Mouse (Mus musculus) C2C12 (cell line): ENCODE measurements at regions not wholly inside any gene's neighbourhood (a gene's known extent, or its start where the extent isn't known, plus 50 kb on each side); places are given as distances from the start of the nearest gene placed in this dataset.

Experiments used
- H3K27me3 ChIP-seq: one replicate; pipeline ENCODE4 v1.6.1; 2011; ENCODE audit not compliant: control insufficient read depth, insufficient read depth, insufficient read length
- H3K36me3 ChIP-seq: one replicate; pipeline ENCODE4 v1.6.1; 2011; ENCODE audit not compliant: control insufficient read depth, insufficient read depth
- H3K4me3 ChIP-seq: one replicate; pipeline ENCODE4 v1.5.1; 2011; ENCODE audit warnings: mild to moderate bottlenecking, control low read depth; ENCODE audit not compliant: poor library complexity, insufficient read depth, severe bottlenecking
- H3K79me2 ChIP-seq: one replicate; pipeline ENCODE4 v1.6.1; 2011; ENCODE audit not compliant: control insufficient read depth, insufficient read depth
- H3K79me3 ChIP-seq: one replicate; pipeline ENCODE4 v1.6.1; 2011; ENCODE audit warnings: low read depth, control low read depth
- H3ac ChIP-seq: one replicate; pipeline ENCODE3; 2011; ENCODE audit warnings: low read depth; ENCODE audit not compliant: control insufficient read depth, insufficient read length
- CEBPB ChIP-seq: IDR thresholded peaks from one replicate; pipeline ENCODE4 v1.6.1; 2011; ENCODE audit warnings: low read depth, mild to moderate bottlenecking, control low read depth, moderate library complexity
- CTCF ChIP-seq: IDR thresholded peaks from one replicate; pipeline ENCODE4 v1.5.1; 2011; ENCODE audit not compliant: control insufficient read depth, insufficient read depth, insufficient read length
- FOSL1 ChIP-seq: IDR thresholded peaks from one replicate; pipeline ENCODE4 v1.8.0; 2011; ENCODE audit warnings: mild to moderate bottlenecking, low read length; ENCODE audit not compliant: poor library complexity, insufficient read depth, severe bottlenecking
- MAX ChIP-seq: IDR thresholded peaks from one replicate; pipeline ENCODE4 v1.6.1; 2011; ENCODE audit warnings: mild to moderate bottlenecking, control low read depth
- MYOD1 ChIP-seq: IDR thresholded peaks from one replicate; pipeline ENCODE4 v1.6.1; 2011; ENCODE audit warnings: low read depth; ENCODE audit not compliant: control insufficient read depth, insufficient read length
- MYOG ChIP-seq: IDR thresholded peaks from one replicate; pipeline ENCODE4 v1.6.1; 2011; ENCODE audit not compliant: control insufficient read depth, insufficient read length; ENCODE audit errors: extremely low read depth
- USF1 ChIP-seq: IDR thresholded peaks from one replicate; pipeline ENCODE4 v1.6.1; 2011; ENCODE audit warnings: low read depth, mild to moderate bottlenecking, control low read depth, moderate library complexity

- no peak for TF ChIP-seq MAX
- TF ChIP-seq MYOD1, result no peak
- TF ChIP-seq MYOG, result no peak
- TF ChIP-seq CTCF, result no peak
- TF ChIP-seq CEBPB, result no peak
- no peak for TF ChIP-seq USF1
- no peak for TF ChIP-seq FOSL1
Measured at GRCm38 (mm10) chr4:9010381-9011128, 771.7 kb upstream of the Car8 start.

GRCm38 (mm10) chr4:9009656-9010055 is 770.8 kb upstream of the Car8 start:
- no peaks in the 10 kb centered on the region for H3K27me3 ChIP-seq
- TF ChIP-seq USF1 (no peak), FOSL1 (no peak), MYOG (no peak), CEBPB (no peak), MYOD1 (no peak), CTCF (no peak), MAX (no peak)
- no peaks in the 10 kb centered on the region for H3K36me3 ChIP-seq
- no peak overlapping the region for H3ac ChIP-seq
- H3K4me3 ChIP-seq, result no peak overlapping the region
- H3K79me3 ChIP-seq, result no peaks in the 10 kb centered on the region
- H3K79me2 ChIP-seq, result no peaks in the 10 kb centered on the region

More at GRCm38 (mm10) chr4:9010381-9011128, 771.7 kb upstream of the Car8 start:
- H3ac ChIP-seq, result no peak overlapping the region
- no peaks in the 10 kb centered on the region for H3K27me3 ChIP-seq
- H3K79me2 ChIP-seq, result no peaks in the 10 kb centered on the region
- H3K4me3 ChIP-seq, result no peak overlapping the region
- no peaks in the 10 kb centered on the region for H3K36me3 ChIP-seq
- no peaks in the 10 kb centered on the region for H3K79me3 ChIP-seq

- no peak overlapping the region for H3K4me3 ChIP-seq
- H3K79me2 ChIP-seq, result no peaks in the 10 kb centered on the region
- TF ChIP-seq CTCF (no peak), FOSL1 (no peak), MYOD1 (no peak), MAX (no peak), USF1 (no peak), MYOG (no peak), CEBPB (no peak)
- H3ac ChIP-seq, result no peak overlapping the region
- H3K36me3 ChIP-seq, result no peaks in the 10 kb centered on the region
- H3K27me3 ChIP-seq, result no peaks in the 10 kb centered on the region
- H3K79me3 ChIP-seq, result no peaks in the 10 kb centered on the region
Measured at GRCm38 (mm10) chr4:9005938-9006626, 767.2 kb upstream of the Car8 start.

GRCm38 (mm10) chr4:9003891-9004290 is 765.0 kb upstream of the Car8 start:
- H3K79me3 ChIP-seq, result no peaks in the 10 kb centered on the region
- no peak overlapping the region for H3K4me3 ChIP-seq
- no peak overlapping the region for H3ac ChIP-seq
- H3K79me2 ChIP-seq, result no peaks in the 10 kb centered on the region
- H3K36me3 ChIP-seq, result no peaks in the 10 kb centered on the region
- H3K27me3 ChIP-seq, result no peaks in the 10 kb centered on the region
- TF ChIP-seq CEBPB (no peak), MYOG (no peak)

- H3ac ChIP-seq, result no peak overlapping the region
- TF ChIP-seq CEBPB, result no peak
- no peak for TF ChIP-seq MAX
- no peak for TF ChIP-seq MYOG
- TF ChIP-seq USF1, result no peak
- no peak for TF ChIP-seq FOSL1
- no peak for TF ChIP-seq CTCF
- TF ChIP-seq MYOD1, result no peak
- no peaks in the 10 kb centered on the region for H3K79me2 ChIP-seq
- no peak overlapping the region for H3K4me3 ChIP-seq
- no peaks in the 10 kb centered on the region for H3K79me3 ChIP-seq
- H3K27me3 ChIP-seq, result no peaks in the 10 kb centered on the region
- H3K36me3 ChIP-seq, result no peaks in the 10 kb centered on the region
Measured at GRCm38 (mm10) chr4:9002380-9002779, 763.5 kb upstream of the Car8 start.

- H3K79me2 ChIP-seq, result no peaks in the 10 kb centered on the region
- H3K36me3 ChIP-seq, result no peaks in the 10 kb centered on the region
- H3ac ChIP-seq, result no peak overlapping the region
- no peak for TF ChIP-seq CEBPB
- no peak for TF ChIP-seq MYOD1
- TF ChIP-seq CTCF, result no peak
- TF ChIP-seq FOSL1, result no peak
- no peak for TF ChIP-seq MYOG
- no peak for TF ChIP-seq MAX
- TF ChIP-seq USF1, result no peak
- no peaks in the 10 kb centered on the region for H3K79me3 ChIP-seq
- no peaks in the 10 kb centered on the region for H3K27me3 ChIP-seq
- no peak overlapping the region for H3K4me3 ChIP-seq
Measured at GRCm38 (mm10) chr4:8998606-8999005, 759.8 kb upstream of the Car8 start.
